Mouse (Mus musculus) liver, embryonic 11.5 days (tissue): ENCODE measurements at regions not wholly inside any gene's neighbourhood (a gene's known extent, or its start where the extent isn't known, plus 50 kb on each side); places are given as distances from the start of the nearest gene placed in this dataset.

Source experiments
- ATAC-seq: fragments of 200-750 bp; cut with Nextera tagmentation; replicated peaks from 2 replicates; pipeline ENCODE4 v1.8.0; 2017; ENCODE audit warnings: moderate number of reproducible peaks, mild to moderate bottlenecking, moderate TSS enrichment, moderate library complexity; ENCODE audit not compliant: low FRiP score
- DNase-seq: peaks from one replicate; pipeline ENCODE4 v3.0.0-alpha.2; 2017; ENCODE audit warnings: low spot score
- H3K27ac ChIP-seq: fragments of 300-500 bp; sonication (generic); 2 replicates; pipeline ENCODE4 v1.5.1; 2014; ENCODE audit warnings: mild to moderate bottlenecking, low read depth, low read length, control low read depth
- H3K27me3 ChIP-seq: fragments of 300-500 bp; sonication (generic); replicated peaks from 2 replicates; pipeline ENCODE4 v1.6.1; 2014; ENCODE audit warnings: low read length, mixed read lengths; ENCODE audit not compliant: control insufficient read depth, insufficient read depth
- H3K36me3 ChIP-seq: fragments of 300-500 bp; sonication (generic); 2 replicates; pipeline ENCODE4 v1.6.1; 2014; ENCODE audit warnings: mild to moderate bottlenecking, low read length, moderate library complexity, mixed read lengths; ENCODE audit not compliant: control insufficient read depth, insufficient read depth
- H3K4me1 ChIP-seq: fragments of 300-500 bp; sonication (generic); replicated peaks from 2 replicates; pipeline ENCODE4 v1.6.1; 2014; ENCODE audit warnings: low read length, mixed read lengths; ENCODE audit not compliant: control insufficient read depth, insufficient read depth
- H3K4me2 ChIP-seq: fragments of 300-500 bp; sonication (generic); 2 replicates; pipeline ENCODE4 v1.6.1; 2014; ENCODE audit warnings: mild to moderate bottlenecking, control low read depth, moderate library complexity
- H3K4me3 ChIP-seq: fragments of 300-500 bp; sonication (generic); 2 replicates; pipeline ENCODE4 v1.5.1; 2014; ENCODE audit warnings: low read depth, low read length, control low read depth
- H3K9ac ChIP-seq: fragments of 300-500 bp; sonication (generic); 2 replicates; pipeline ENCODE4 v1.6.1; 2014; ENCODE audit warnings: low read depth, low read length, control low read depth
- H3K9me3 ChIP-seq: fragments of 300-500 bp; sonication (generic); 2 replicates; pipeline ENCODE4 v1.6.1; 2016; ENCODE audit warnings: low read length, inconsistent platforms, mixed read lengths; ENCODE audit not compliant: control insufficient read depth
- WGBS: fragments of 180-500 bp; shearing (Covaris S2); extraction: QIAGEN DNeasy Blood & Tissue Kit; methylation state at CpG from one replicate; pipeline ENCODE4 v1.1.7; 2014; 5-methylcytosine and 5-hydroxymethylcytosine counted together

DNA sequence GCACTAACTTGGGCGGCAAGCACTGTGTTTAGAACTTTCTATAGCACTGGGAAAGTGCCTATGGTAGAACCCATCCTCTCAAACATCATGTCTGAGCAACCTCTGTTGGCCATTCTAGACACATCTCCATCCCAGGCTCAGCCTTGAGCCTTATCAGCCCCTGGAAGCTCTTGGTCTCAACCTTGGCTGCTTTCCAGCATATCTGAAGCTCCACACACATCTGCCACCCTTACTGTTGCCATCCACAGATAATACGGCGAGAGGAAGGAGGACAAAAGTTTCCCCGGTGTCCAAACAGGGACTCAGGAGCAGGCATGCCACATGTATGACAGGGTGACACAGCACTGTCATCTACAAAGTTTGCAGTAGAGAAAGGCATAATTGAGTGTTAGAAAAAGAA is 71.4 kb upstream of the Lmcd1 start:
- Histone ChIP-seq H3K27ac (no peak overlapping the region), H3K4me2 (no peak overlapping the region), H3K36me3 (no peaks in the 10 kb centered on the region), H3K4me3 (no peak overlapping the region), H3K27me3 (no peaks in the 10 kb centered on the region), H3K9ac (no peak overlapping the region), H3K4me1 (no peaks in the 10 kb centered on the region), H3K9me3 (no peaks in the 10 kb centered on the region)
- WGBS, result 61% methylated on average over 4 of the region's 4 CpGs
- DNase-seq (no peak), ATAC-seq (no peak)

DNA sequence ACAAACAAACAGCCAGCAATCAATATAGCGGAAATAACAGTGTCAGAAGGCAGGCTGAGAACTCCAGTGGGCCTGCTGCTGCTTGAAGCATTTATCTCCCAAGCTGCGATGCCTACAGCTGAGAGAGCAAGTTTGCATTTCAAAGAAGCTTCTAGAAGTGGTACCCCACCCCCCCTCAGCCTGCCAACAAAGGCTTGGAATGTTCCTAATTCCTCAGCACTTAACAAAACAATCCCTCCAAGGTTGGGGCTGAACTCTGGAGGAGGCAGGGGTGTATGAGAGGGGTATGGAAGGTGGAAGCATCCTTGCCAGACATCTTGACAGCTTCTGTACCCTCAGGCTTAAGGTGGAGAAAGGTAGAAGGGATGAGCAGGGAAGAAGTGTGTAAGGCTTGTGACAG is 70.2 kb upstream of the Lmcd1 start:
- no peak for DNase-seq
- Histone ChIP-seq H3K9ac (no peak overlapping the region), H3K36me3 (no peaks in the 10 kb centered on the region), H3K4me2 (no peak overlapping the region), H3K9me3 (no peaks in the 10 kb centered on the region), H3K27ac (no peak overlapping the region), H3K4me3 (no peak overlapping the region), H3K27me3 (no peaks in the 10 kb centered on the region), H3K4me1 (no peaks in the 10 kb centered on the region)
- WGBS, result 18% methylated on average over 2 of the region's 2 CpGs
- no peak for ATAC-seq

DNA sequence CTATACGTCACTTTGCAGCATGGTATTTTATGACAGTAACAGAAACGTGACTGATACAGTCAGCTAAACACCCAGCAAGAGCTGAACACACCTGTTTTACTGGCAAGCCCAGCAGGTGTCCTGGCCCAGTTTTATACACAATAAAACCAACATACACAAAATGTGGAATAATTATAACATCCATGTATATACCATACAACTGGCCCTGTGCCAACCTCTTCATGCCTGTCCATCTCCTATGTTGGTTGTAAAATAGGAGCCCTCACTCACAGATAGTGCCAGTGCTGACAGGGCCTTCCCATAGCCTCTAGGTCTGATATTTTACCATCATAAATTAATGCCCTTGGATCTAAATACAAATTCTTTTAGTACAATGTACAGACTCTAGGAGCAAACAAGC is 68.6 kb upstream of the Lmcd1 start:
- no peak overlapping the region for H3K9ac ChIP-seq
- no peaks in the 10 kb centered on the region for H3K4me1 ChIP-seq
- ATAC-seq, result no peak
- no peak overlapping the region for H3K4me3 ChIP-seq
- H3K9me3 ChIP-seq, result no peaks in the 10 kb centered on the region
- H3K4me2 ChIP-seq, result no peak overlapping the region
- H3K27ac ChIP-seq, result no peak overlapping the region
- no peak for DNase-seq
- H3K36me3 ChIP-seq, result no peaks in the 10 kb centered on the region
- H3K27me3 ChIP-seq, result no peaks in the 10 kb centered on the region
- WGBS, result 77% methylated on average over 2 of the region's 2 CpGs

DNA sequence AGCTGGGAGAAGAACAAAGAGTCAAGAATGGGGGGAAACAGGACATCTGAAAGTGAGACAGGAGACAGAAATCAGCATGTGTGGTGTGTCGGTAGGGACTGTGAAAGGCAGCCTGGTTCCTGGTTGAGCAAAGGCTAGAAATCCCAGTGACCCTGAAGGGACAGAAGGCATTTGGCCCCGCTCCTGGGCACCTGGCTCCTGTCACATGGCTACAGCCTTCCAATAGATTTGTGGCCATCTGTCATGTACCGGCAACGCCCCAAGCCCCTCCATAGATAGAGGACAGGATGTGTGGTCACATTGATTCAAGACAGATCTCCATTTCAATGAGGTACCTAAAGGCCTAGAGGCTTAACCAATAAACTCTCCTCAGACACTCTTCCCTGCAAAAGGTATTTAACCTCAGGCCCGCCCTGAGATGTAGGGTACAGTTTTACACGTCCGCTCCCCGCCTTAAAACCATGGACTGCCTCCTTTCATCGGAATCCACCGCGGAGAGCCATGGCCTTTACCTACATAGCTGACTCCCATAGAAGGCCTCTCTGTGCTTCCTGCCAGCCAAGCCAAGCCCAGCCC is 68.0 kb upstream of the Lmcd1 start:
- no peak overlapping the region for H3K4me2 ChIP-seq
- no peaks in the 10 kb centered on the region for H3K4me1 ChIP-seq
- H3K9ac ChIP-seq, result no peak overlapping the region
- no peaks in the 10 kb centered on the region for H3K36me3 ChIP-seq
- WGBS, result 82% methylated on average over 11 of the region's 11 CpGs
- DNase-seq (no peak), ATAC-seq (no peak)
- H3K27me3 ChIP-seq, result no peaks in the 10 kb centered on the region
- no peak overlapping the region for H3K27ac ChIP-seq
- no peak overlapping the region for H3K4me3 ChIP-seq
- no peaks in the 10 kb centered on the region for H3K9me3 ChIP-seq

DNA sequence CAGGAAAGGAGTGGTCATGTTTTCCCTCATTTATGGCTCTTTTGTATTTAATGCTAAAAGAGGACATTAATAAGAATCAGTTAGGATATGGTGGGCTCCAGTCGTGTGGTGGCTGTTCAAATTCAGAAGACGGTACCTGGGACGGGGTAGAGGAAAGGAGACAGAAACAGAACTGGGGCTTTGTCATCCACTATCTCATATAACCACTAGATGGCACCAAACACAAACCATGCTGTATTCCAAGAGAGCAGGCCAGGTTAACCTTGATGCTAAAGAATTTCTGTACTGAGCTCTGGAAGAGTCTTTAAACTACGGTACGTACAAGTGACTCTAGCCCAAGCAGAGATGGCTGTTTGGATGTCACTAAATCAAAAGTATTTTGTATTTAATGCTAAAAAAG is 66.3 kb upstream of the Lmcd1 start:
- Histone ChIP-seq H3K4me2 (no peak overlapping the region), H3K27me3 (no peaks in the 10 kb centered on the region), H3K4me3 (no peak overlapping the region), H3K4me1 (no peaks in the 10 kb centered on the region), H3K9me3 (no peaks in the 10 kb centered on the region), H3K27ac (no peak overlapping the region), H3K9ac (no peak overlapping the region), H3K36me3 (no peaks in the 10 kb centered on the region)
- ATAC-seq (no peak), DNase-seq (peak; percentile 23)
- 45% methylated on average over 5 of the region's 5 CpGs for WGBS

DNA sequence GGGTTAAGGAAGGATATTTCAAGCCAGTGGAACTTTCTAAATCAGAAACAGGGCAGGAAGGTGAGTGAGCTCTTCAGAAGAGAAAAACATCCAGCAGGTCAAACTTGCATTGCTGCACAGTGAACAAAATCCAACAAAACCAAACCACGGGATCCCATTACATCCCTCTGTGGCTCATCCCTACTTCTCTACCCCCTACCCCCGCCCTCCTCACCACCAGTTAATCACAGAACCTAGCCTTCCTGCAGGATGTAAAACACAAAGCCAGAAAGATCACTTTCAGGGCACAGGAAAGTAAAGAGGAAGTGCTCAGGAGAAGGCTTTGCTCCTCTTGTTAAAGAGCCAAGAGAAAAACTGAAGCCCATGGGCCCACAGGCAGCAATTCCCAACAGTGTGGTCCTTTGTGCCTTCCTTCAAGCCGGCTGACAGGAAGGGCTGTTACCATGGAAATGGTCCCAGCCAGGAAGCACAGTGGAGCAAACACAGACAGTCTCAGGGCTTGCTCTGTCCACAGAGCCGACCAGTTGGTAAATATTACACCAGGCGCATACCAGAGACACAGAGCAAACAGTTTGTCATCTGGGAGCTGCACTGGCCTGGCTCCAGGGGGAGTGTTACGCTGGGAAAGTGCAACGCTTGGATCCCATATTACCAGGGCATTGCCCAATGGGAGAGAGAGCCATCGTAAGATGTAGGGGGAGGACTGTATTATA is 63.2 kb upstream of the Lmcd1 start:
- 32% methylated on average over 8 of the region's 8 CpGs for WGBS
- Histone ChIP-seq H3K27ac (no peak overlapping the region), H3K4me3 (no peak overlapping the region), H3K36me3 (no peaks in the 10 kb centered on the region), H3K27me3 (no peaks in the 10 kb centered on the region), H3K4me1 (no peaks in the 10 kb centered on the region), H3K4me2 (no peak overlapping the region), H3K9ac (no peak overlapping the region), H3K9me3 (no peaks in the 10 kb centered on the region)
- peak; percentile 89 for ATAC-seq
- peak; percentile 33 for DNase-seq

DNA sequence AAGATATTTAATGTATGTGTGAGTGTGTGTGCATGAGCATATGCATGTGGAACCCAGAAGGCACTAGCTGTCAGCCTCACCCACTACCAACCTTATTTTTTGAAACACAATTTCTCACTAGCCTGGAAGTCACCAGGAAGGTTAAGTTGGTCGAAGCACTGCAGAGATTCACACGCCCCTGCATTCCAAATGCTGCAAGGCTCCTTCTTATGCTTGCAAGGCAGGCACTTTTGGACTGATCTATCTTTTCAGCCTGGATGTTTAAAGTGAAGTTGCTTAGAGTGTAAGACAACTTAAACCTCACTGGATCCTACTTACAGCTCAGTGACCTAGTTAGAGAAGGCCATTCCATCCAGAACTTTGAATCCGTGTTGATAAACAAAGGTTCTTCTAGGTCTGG is 56.7 kb upstream of the Lmcd1 start:
- WGBS, result 79% methylated on average over 3 of the region's 3 CpGs
- ATAC-seq (no peak), DNase-seq (no peak)
- H3K27me3 ChIP-seq, result no peaks in the 10 kb centered on the region
- no peaks in the 10 kb centered on the region for H3K9me3 ChIP-seq
- no peaks in the 10 kb centered on the region for H3K4me1 ChIP-seq
- no peak overlapping the region for H3K4me3 ChIP-seq
- no peaks in the 10 kb centered on the region for H3K36me3 ChIP-seq
- no peak overlapping the region for H3K27ac ChIP-seq
- H3K4me2 ChIP-seq, result no peak overlapping the region
- H3K9ac ChIP-seq, result no peak overlapping the region

DNA sequence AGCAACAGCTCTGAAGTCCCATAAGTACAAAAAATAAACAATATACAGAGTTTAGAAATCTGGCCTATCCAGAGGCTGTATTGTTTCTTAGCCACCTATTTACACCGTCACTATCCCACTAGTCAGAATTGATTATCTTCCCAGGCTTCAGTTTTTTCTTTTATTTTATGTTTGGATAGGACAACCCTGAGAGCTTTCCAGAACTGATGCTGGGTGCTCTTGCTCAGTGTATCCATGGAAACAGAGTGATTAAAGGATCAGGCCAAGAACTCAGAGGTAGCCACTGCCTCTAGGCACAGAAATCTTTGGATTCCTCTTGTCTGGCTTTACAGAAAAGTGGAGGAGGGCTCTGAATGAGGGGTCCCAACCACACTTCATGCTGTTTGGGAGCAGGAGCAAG is 55.3 kb upstream of the Lmcd1 start:
- no peak overlapping the region for H3K9ac ChIP-seq
- ATAC-seq (no peak), DNase-seq (no peak)
- no peaks in the 10 kb centered on the region for H3K36me3 ChIP-seq
- H3K4me2 ChIP-seq, result no peak overlapping the region
- H3K4me1 ChIP-seq, result no peaks in the 10 kb centered on the region
- WGBS, result 75% methylated on average over 1 of the region's 1 CpGs
- no peaks in the 10 kb centered on the region for H3K9me3 ChIP-seq
- H3K4me3 ChIP-seq, result no peak overlapping the region
- no peak overlapping the region for H3K27ac ChIP-seq
- no peaks in the 10 kb centered on the region for H3K27me3 ChIP-seq

DNA sequence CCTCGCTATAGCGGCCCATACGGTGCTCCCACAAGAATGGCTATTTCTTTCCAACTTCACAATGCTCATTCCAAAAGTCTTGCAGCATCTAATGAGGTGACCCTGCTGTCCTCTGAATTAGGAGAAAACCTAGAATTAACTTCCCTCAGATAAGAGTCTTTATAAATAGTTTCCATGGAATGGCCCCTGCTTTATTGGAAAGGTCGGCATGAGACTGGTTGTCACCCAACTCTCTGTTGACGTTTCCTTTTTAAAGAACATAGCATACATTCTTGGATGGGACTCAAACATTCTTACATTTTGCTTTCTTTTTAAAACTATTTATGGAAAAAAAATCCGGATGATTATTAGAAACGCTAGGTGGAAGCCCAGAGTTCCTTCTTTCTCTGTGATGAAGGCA is 53.9 kb upstream of the Lmcd1 start:
- H3K27me3 ChIP-seq, result no peaks in the 10 kb centered on the region
- no peaks in the 10 kb centered on the region for H3K36me3 ChIP-seq
- 84% methylated on average over 7 of the region's 7 CpGs for WGBS
- ATAC-seq, result no peak
- no peak overlapping the region for H3K4me3 ChIP-seq
- DNase-seq, result no peak
- no peak overlapping the region for H3K4me2 ChIP-seq
- no peaks in the 10 kb centered on the region for H3K9me3 ChIP-seq
- no peak overlapping the region for H3K9ac ChIP-seq
- H3K27ac ChIP-seq, result no peak overlapping the region
- H3K4me1 ChIP-seq, result no peaks in the 10 kb centered on the region
